Mouse (Mus musculus) limb, embryonic 12.5 days (tissue): Measurements from ENCODE around the gene Ppp1r18. TPM values are rescaled to one million over a fixed set of nuclear protein-coding genes. Genes with fewer than 3 reads are reported as not detected.

Source experiments
- ATAC-seq: fragments of 200-750 bp; cut with Nextera tagmentation; 2 replicates; pipeline ENCODE4 v1.8.0; 2017; ENCODE audit warnings: low read depth, moderate TSS enrichment; ENCODE audit not compliant: insufficient number of reproducible peaks, insufficient read depth, low FRiP score, low TSS enrichment
- H3K27ac ChIP-seq: fragments of 300-500 bp; sonication (generic); 2 replicates; pipeline ENCODE4 v1.5.1; 2016; ENCODE audit warnings: mild to moderate bottlenecking, moderate library complexity
- H3K27me3 ChIP-seq: fragments of 300-500 bp; sonication (generic); 2 replicates; pipeline ENCODE4 v1.6.1; 2016; ENCODE audit warnings: mild to moderate bottlenecking, moderate library complexity
- H3K36me3 ChIP-seq: fragments of 300-500 bp; sonication (generic); 2 replicates; pipeline ENCODE4 v1.6.1; 2016; ENCODE audit warnings: mild to moderate bottlenecking, moderate library complexity
- H3K4me1 ChIP-seq: fragments of 300-500 bp; sonication (generic); replicated peaks from 2 replicates; pipeline ENCODE4 v1.6.1; 2016
- H3K4me2 ChIP-seq: fragments of 300-500 bp; sonication (generic); 2 replicates; pipeline ENCODE4 v1.6.1; 2016; ENCODE audit warnings: mild to moderate bottlenecking, moderate library complexity
- H3K4me3 ChIP-seq: fragments of 300-500 bp; sonication (generic); replicated peaks from 2 replicates; pipeline ENCODE4 v1.5.1; 2016; ENCODE audit warnings: mild to moderate bottlenecking
- H3K9ac ChIP-seq: fragments of 300-500 bp; sonication (generic); replicated peaks from 2 replicates; pipeline ENCODE4 v1.6.1; 2016; ENCODE audit warnings: mild to moderate bottlenecking, moderate library complexity
- H3K9me3 ChIP-seq: fragments of 300-500 bp; sonication (generic); 2 replicates; pipeline ENCODE4 v1.6.1; 2016; ENCODE audit warnings: mild to moderate bottlenecking, moderate library complexity
- WGBS: fragments of 180-500 bp; shearing (Covaris S2); methylation state at CpG from one replicate; pipeline ENCODE4 v1.1.7; 2016; 5-methylcytosine and 5-hydroxymethylcytosine counted together
- microRNA counts: library from miRNA; unstranded; fragments of <30 nt; microRNA quantifications from one replicate; lab custom pipeline; 2017
- microRNA-seq: library from miRNA; unstranded; fragments of <30 nt; microRNA quantifications from one replicate; pipeline ENCODE4, GENCODE M21; 2017
- polyA plus RNA-seq: library from polyadenylated mRNA; unstranded; fragments of >200 nt; fragmentation: Nextera tagmentation; extraction: Ambion mirVana; gene quantifications from 2 replicates; pipeline ENCODE4 v1.2.1, GENCODE M21; 2016

The Ppp1r18 gene
- polyA plus RNA-seq, 1 experiment from 2014 or later: 21.3 TPM

GRCm38 (mm10) chr17:35923281-35923680, 57.9 kb downstream of the Ppp1r18 start:
- H3K4me2 ChIP-seq: no peak overlapping the region
- peaks cover 57% of the 10 kb centered on the region for H3K36me3 ChIP-seq

More at GRCm38 (mm10) chr17:35923281-35923680, 57.9 kb downstream of the Ppp1r18 start:
- Histone ChIP-seq H3K4me1 (peaks cover 21% of the 10 kb centered on the region), H3K9me3 (no peaks in the 10 kb centered on the region), H3K4me3 (no peak overlapping the region), H3K27ac (no peak overlapping the region), H3K27me3 (no peaks in the 10 kb centered on the region), H3K9ac (no peak overlapping the region)
- no peak for ATAC-seq
- 94% methylated on average over 4 of the region's 4 CpGs for WGBS

MicroRNA genes within 50 kb of the gene (microRNA counts, 519-probe panel; counts per million panel counts)
- not detected for microRNA mmu-miR-1894-3p (lab: Ali Mortazavi, UCI)
- not detected for microRNA mmu-miR-1894-5p (lab: Ali Mortazavi, UCI)

Small RNA genes within 50 kb of the gene (microRNA-seq; reads per million reads assigned to microRNA genes)
- not detected for gene Gm28033
- not detected for gene Mir1894

Other genes with a start within 250 kb of the Ppp1r18 start
- gene Gm9573, start 239.0 kb upstream of the Ppp1r18 start, polyA plus RNA-seq: not detected in 2 replicates
- 0.08 and 0.10 TPM in 2 replicates for gene Mucl3, start 221.9 kb upstream of the Ppp1r18 start, polyA plus RNA-seq
- gene Vars2, start 198.0 kb upstream of the Ppp1r18 start, polyA plus RNA-seq: 20.0 and 23.4 TPM in 2 replicates
- 53.6 and 58.2 TPM in 2 replicates for gene Gtf2h4, start 191.9 kb upstream of the Ppp1r18 start, polyA plus RNA-seq
- 38.4 and 40.6 TPM in 2 replicates for gene Ddr1, start 161.0 kb upstream of the Ppp1r18 start, polyA plus RNA-seq
- gene Ier3, start 43.9 kb upstream of the Ppp1r18 start, polyA plus RNA-seq: 8.7 and 9.9 TPM in 2 replicates
- gene Flot1, start 42.4 kb upstream of the Ppp1r18 start, polyA plus RNA-seq: 45.8 and 45.9 TPM in 2 replicates
- 1,183 and 1,215 TPM in 2 replicates for gene Tubb5, start 27.3 kb upstream of the Ppp1r18 start, polyA plus RNA-seq
- gene Mdc1, start 24.1 kb upstream of the Ppp1r18 start, polyA plus RNA-seq: 16.9 and 19.4 TPM in 2 replicates
- 51.3 and 52.5 TPM in 2 replicates for gene Nrm, start 4.3 kb upstream of the Ppp1r18 start, polyA plus RNA-seq
- 56.9 and 64.3 TPM in 2 replicates for gene Dhx16, start 14.2 kb downstream of the Ppp1r18 start, polyA plus RNA-seq
- gene 2310061I04Rik, start 31.8 kb downstream of the Ppp1r18 start, polyA plus RNA-seq: 18.6 and 24.8 TPM in 2 replicates
- 139 and 143 TPM in 2 replicates for gene Atat1, start 44.5 kb downstream of the Ppp1r18 start, polyA plus RNA-seq
- 61.2 and 66.8 TPM in 2 replicates for gene Mrps18b, start 50.8 kb downstream of the Ppp1r18 start, polyA plus RNA-seq
- 50.4 and 50.7 TPM in 2 replicates for gene Ppp1r10, start 50.8 kb downstream of the Ppp1r18 start, polyA plus RNA-seq
- gene Abcf1, start 104.2 kb downstream of the Ppp1r18 start, polyA plus RNA-seq: 102 and 107 TPM in 2 replicates
- 59.2 and 59.7 TPM in 2 replicates for gene Gnl1, start 114.3 kb downstream of the Ppp1r18 start, polyA plus RNA-seq
- gene Prr3, start 114.6 kb downstream of the Ppp1r18 start, polyA plus RNA-seq: 39.0 and 46.2 TPM in 2 replicates
- gene H2-T24, start 155.0 kb downstream of the Ppp1r18 start, polyA plus RNA-seq: 3.0 and 3.2 TPM in 2 replicates
- gene H2-T23, start 167.3 kb downstream of the Ppp1r18 start, polyA plus RNA-seq: 4.2 and 6.4 TPM in 2 replicates
- gene H2-T22, start 177.2 kb downstream of the Ppp1r18 start, polyA plus RNA-seq: 14.0 and 15.4 TPM in 2 replicates
- gene Gm6034, start 177.4 kb downstream of the Ppp1r18 start, polyA plus RNA-seq: not detected in 2 replicates
- gene Gm11127, start 192.8 kb downstream of the Ppp1r18 start, polyA plus RNA-seq: not detected in 2 replicates